Mouse (Mus musculus) adrenal gland, adult (tissue): ENCODE measurements around the gene Col13a1.

Source experiments
- DNase-seq, 2 experiments: peaks; one replicate each; pipeline ENCODE4 v3.0.0; 2022 to 2023; ENCODE audit warnings: low spot score in 1 of 2; ENCODE audit not compliant: inconsistent age in 2 of 2

The Col13a1 gene

GRCm38 (mm10) chr10:61909004-61909403, 69.9 kb downstream of the Col13a1 start:
- no peak for DNase-seq

GRCm38 (mm10) chr10:61906226-61906625, 72.7 kb downstream of the Col13a1 start:
- DNase-seq: peak; percentile 15 to 61

- DNase-seq: no peak
These were observed 73.6 kb downstream of the Col13a1 start for GRCm38 (mm10) chr10:61905308-61905707.

- DNase-seq: no peak
These were observed 80.8 kb downstream of the Col13a1 start for GRCm38 (mm10) chr10:61898116-61898515.

- DNase-seq: no peak
These were observed 84.3 kb downstream of the Col13a1 start for GRCm38 (mm10) chr10:61894564-61894963.

GRCm38 (mm10) chr10:61891138-61891537, 87.8 kb downstream of the Col13a1 start:
- DNase-seq: no peak

- no peak for DNase-seq
These were observed 88.6 kb downstream of the Col13a1 start for GRCm38 (mm10) chr10:61890294-61890693.

- peak; percentile 68 to 80 for DNase-seq
These were observed 99.5 kb downstream of the Col13a1 start for GRCm38 (mm10) chr10:61879427-61879826.

GRCm38 (mm10) chr10:61877787-61878186, 101.1 kb downstream of the Col13a1 start:
- peak; percentile 60 to 82 for DNase-seq

GRCm38 (mm10) chr10:61869796-61870195, 109.1 kb downstream of the Col13a1 start:
- no peak for DNase-seq

- peak; percentile 71 to 83 for DNase-seq
These were observed 112.8 kb downstream of the Col13a1 start for GRCm38 (mm10) chr10:61866045-61866580.

- no peak for DNase-seq
These were observed 119.5 kb downstream of the Col13a1 start for GRCm38 (mm10) chr10:61859451-61859850.

GRCm38 (mm10) chr10:61855139-61855675, 123.7 kb downstream of the Col13a1 start:
- no peak for DNase-seq

- peak; percentile 91 to 93 for DNase-seq
These were observed 126.1 kb downstream of the Col13a1 start for GRCm38 (mm10) chr10:61852824-61853223.

GRCm38 (mm10) chr10:61848553-61848952, 130.4 kb downstream of the Col13a1 start:
- DNase-seq: no peak

GRCm38 (mm10) chr10:61845476-61845875, 133.4 kb downstream of the Col13a1 start:
- DNase-seq: peak; percentile 71 to 84

GRCm38 (mm10) chr10:61844475-61844874, 134.4 kb downstream of the Col13a1 start:
- peak in 1 of 2 experiments; percentile 5 for DNase-seq

- peak; percentile 6 to 21 for DNase-seq
These were observed 136.6 kb downstream of the Col13a1 start for GRCm38 (mm10) chr10:61842261-61842660.

GRCm38 (mm10) chr10:61839326-61839725, 139.6 kb downstream of the Col13a1 start:
- DNase-seq: no peak

GRCm38 (mm10) chr10:61838769-61839168, 140.1 kb downstream of the Col13a1 start:
- peak; percentile 50 to 83 for DNase-seq

- DNase-seq: no peak
These were observed 141.6 kb downstream of the Col13a1 start for GRCm38 (mm10) chr10:61837286-61837685.

- DNase-seq: no peak
These were observed 144.6 kb downstream of the Col13a1 start for GRCm38 (mm10) chr10:61834288-61834687.

GRCm38 (mm10) chr10:61832713-61833112, 146.2 kb downstream of the Col13a1 start:
- peak; percentile 18 to 39 for DNase-seq
